Mouse (Mus musculus): ENCODE data around the gene Cand1. TPM values are rescaled to one million over a fixed set of nuclear protein-coding genes. Genes with fewer than 3 reads are reported as not detected.

Gene Cand1
- total and polyA plus RNA-seq, 3 experiments: 59.4 to 187 (median 161) TPM

GRCm38 (mm10) chr10:119165051-119165450 lies 74.8 kb downstream of the Cand1 start:
- Histone ChIP-seq H3K9ac (ENCODE audit: control insufficient read depth, low read depth, low read length, poor library complexity, severe bottlenecking) (no peak overlapping the region), H3K4me3 (ENCODE audit: control insufficient read depth in 1 of 2, insufficient read depth in 1 of 2, low read depth in 2 of 2, low read length in 2 of 2) (no peak overlapping the region), H3K27me3 (ENCODE audit: control insufficient read depth in 1 of 2, insufficient read depth in 2 of 2, low read length in 2 of 2) (no peaks in the 10 kb centered on the region), H3K79me2 (ENCODE audit: control insufficient read depth, insufficient read depth, low read length, poor library complexity) (no peaks in the 10 kb centered on the region), H3K4me1 (ENCODE audit: control insufficient read depth in 1 of 2, insufficient read depth in 2 of 2, low read length in 2 of 2) (no peaks in the 10 kb centered on the region), H3K9me3 (replicated peaks; ENCODE audit: insufficient read depth, low read length) (no peaks in the 10 kb centered on the region), H3K36me3 (ENCODE audit: control insufficient read depth in 1 of 2, insufficient read depth in 2 of 2, low read length in 2 of 2) (no peaks in the 10 kb centered on the region), H3K27ac (ENCODE audit: control insufficient read depth, low read depth, low read length) (no peak overlapping the region)
- no peak for DNase-seq (ENCODE audit: low read depth, low spot score)
- no peak for TF ChIP-seq CTCF (IDR thresholded peaks at IDR 0.05 in 2 of 3, conservative IDR thresholded peaks at IDR 0.05 in 1 of 3; ENCODE audit: control insufficient read depth in 1 of 3, insufficient read depth in 1 of 3, low read depth in 2 of 3, low read length in 3 of 3, poor library complexity in 1 of 3, severe bottlenecking in 1 of 3)
- TF ChIP-seq ELF1 (IDR thresholded peaks at IDR 0.05; ENCODE audit: low read depth, low read length): no peak
- no peak for TF ChIP-seq EP300 (IDR thresholded peaks at IDR 0.05; ENCODE audit: low read depth in 1 of 2, low read length in 2 of 2)
- TF ChIP-seq ETS1 (IDR thresholded peaks at IDR 0.05; ENCODE audit: low read depth, low read length): no peak
- TF ChIP-seq MXI1 (IDR thresholded peaks at IDR 0.05; ENCODE audit: low read depth, low read length): no peak
- TF ChIP-seq RCOR1 (IDR thresholded peaks at IDR 0.05; ENCODE audit: low read depth, low read length): no peak
- no peak for TF ChIP-seq MYB (IDR thresholded peaks at IDR 0.05; ENCODE audit: low read depth, low read length)

- 0 out of 2 replicates have a peak, but pooled peaks have one; percentile 9 for TF ChIP-seq SMC3 (IDR thresholded peaks at IDR 0.05; ENCODE audit: low read depth, low read length)
- no peak for TF ChIP-seq ELF1 (IDR thresholded peaks at IDR 0.05; ENCODE audit: low read depth, low read length)
- H3K4me3 ChIP-seq (ENCODE audit: control insufficient read depth in 1 of 2, insufficient read depth in 1 of 2, low read depth in 2 of 2, low read length in 2 of 2): no peak overlapping the region
- H3K9ac ChIP-seq (ENCODE audit: control insufficient read depth, low read depth, low read length, poor library complexity, severe bottlenecking): no peak overlapping the region
- DNase-seq (ENCODE audit: low read depth, low spot score): no peak
- no peaks in the 10 kb centered on the region for H3K27me3 ChIP-seq (ENCODE audit: control insufficient read depth in 1 of 2, insufficient read depth in 2 of 2, low read length in 2 of 2)
- no peaks in the 10 kb centered on the region for H3K9me3 ChIP-seq (replicated peaks; ENCODE audit: insufficient read depth, low read length)
- no peaks in the 10 kb centered on the region for H3K36me3 ChIP-seq (ENCODE audit: control insufficient read depth in 1 of 2, insufficient read depth in 2 of 2, low read length in 2 of 2)
- H3K27ac ChIP-seq (ENCODE audit: control insufficient read depth, low read depth, low read length): no peak overlapping the region
- H3K79me2 ChIP-seq (ENCODE audit: control insufficient read depth, insufficient read depth, low read length, poor library complexity): no peaks in the 10 kb centered on the region
- no peaks in the 10 kb centered on the region for H3K4me1 ChIP-seq (ENCODE audit: control insufficient read depth in 1 of 2, insufficient read depth in 2 of 2, low read length in 2 of 2)
These were observed 78.0 kb downstream of the Cand1 start for GRCm38 (mm10) chr10:119161820-119162382.

GRCm38 (mm10) chr10:119160161-119160560 lies 79.7 kb downstream of the Cand1 start:
- H3K4me3 ChIP-seq (ENCODE audit: control insufficient read depth in 1 of 2, insufficient read depth in 1 of 2, low read depth in 2 of 2, low read length in 2 of 2): no peak overlapping the region
- H3K36me3 ChIP-seq (ENCODE audit: control insufficient read depth in 1 of 2, insufficient read depth in 2 of 2, low read length in 2 of 2): no peaks in the 10 kb centered on the region
- no peaks in the 10 kb centered on the region for H3K4me1 ChIP-seq (ENCODE audit: control insufficient read depth in 1 of 2, insufficient read depth in 2 of 2, low read length in 2 of 2)

More at GRCm38 (mm10) chr10:119160161-119160560, 79.7 kb downstream of the Cand1 start:
- H3K27me3 ChIP-seq (ENCODE audit: control insufficient read depth in 1 of 2, insufficient read depth in 2 of 2, low read length in 2 of 2): no peaks in the 10 kb centered on the region
- no peak for DNase-seq (ENCODE audit: low read depth, low spot score)
- TF ChIP-seq RCOR1 (IDR thresholded peaks at IDR 0.05; ENCODE audit: low read depth, low read length) (no peak), GATA1 (IDR thresholded peaks at IDR 0.05; ENCODE audit: low read depth, low read length) (no peak), USF2 (IDR thresholded peaks at IDR 0.05; ENCODE audit: borderline replicate concordance in 1 of 2, insufficient read depth in 1 of 2, low read depth in 1 of 2, low read length in 2 of 2) (no peak), MEF2A (IDR thresholded peaks at IDR 0.05; ENCODE audit: extremely low read depth, insufficient replicate concordance, low read depth, low read length, poor library complexity, severe bottlenecking) (no peak), TCF12 (IDR thresholded peaks at IDR 0.05; ENCODE audit: low read depth, low read length) (no peak), CHD1 (IDR thresholded peaks at IDR 0.05; ENCODE audit: low read depth, low read length) (no peak), POLR2A (IDR thresholded peaks at IDR 0.05; ENCODE audit: control insufficient read depth in 1 of 2, insufficient read depth in 1 of 2, low read depth in 1 of 2, low read length in 2 of 2, poor library complexity in 1 of 2) (no peak), BHLHE40 (IDR thresholded peaks at IDR 0.05; ENCODE audit: borderline replicate concordance, low read depth, low read length) (no peak), MYC (IDR thresholded peaks at IDR 0.05; ENCODE audit: low read depth, low read length) (no peak), ETS1 (IDR thresholded peaks at IDR 0.05; ENCODE audit: low read depth, low read length) (no peak), TBP (IDR thresholded peaks at IDR 0.05; ENCODE audit: low read depth, low read length) (no peak), E2F4 (IDR thresholded peaks at IDR 0.05; ENCODE audit: borderline replicate concordance, low read depth, low read length) (no peak), SIN3A (IDR thresholded peaks at IDR 0.05; ENCODE audit: low read length) (no peak), USF1 (IDR thresholded peaks at IDR 0.05; ENCODE audit: low read depth, low read length) (no peak), MAX (IDR thresholded peaks at IDR 0.05; ENCODE audit: low read length) (no peak), MYB (IDR thresholded peaks at IDR 0.05; ENCODE audit: low read depth, low read length) (no peak), ZKSCAN1 (IDR thresholded peaks at IDR 0.05; ENCODE audit: low read depth, low read length) (no peak), HCFC1 (IDR thresholded peaks at IDR 0.05; ENCODE audit: low read depth, low read length) (no peak), POLR2AphosphoS5 (IDR thresholded peaks at IDR 0.05; ENCODE audit: borderline replicate concordance, low read depth, low read length) (no peak), KAT2A (conservative IDR thresholded peaks at IDR 0.05; ENCODE audit: low read depth, low read length) (no peak)
- no peaks in the 10 kb centered on the region for H3K79me2 ChIP-seq (ENCODE audit: control insufficient read depth, insufficient read depth, low read length, poor library complexity)
- no peak overlapping the region for H3K9ac ChIP-seq (ENCODE audit: control insufficient read depth, low read depth, low read length, poor library complexity, severe bottlenecking)
- H3K9me3 ChIP-seq (replicated peaks; ENCODE audit: insufficient read depth, low read length): no peaks in the 10 kb centered on the region
- H3K27ac ChIP-seq (ENCODE audit: control insufficient read depth, low read depth, low read length): no peak overlapping the region
